Mouse (Mus musculus) lung, adult 2 months (tissue): ENCODE data around the gene Mapk8ip2. TPM values are rescaled to one million over a fixed set of nuclear protein-coding genes. Genes with fewer than 3 reads are reported as not detected.

Experiments
- DNase-seq: peaks from one replicate; pipeline ENCODE4 v3.0.0; 2022
- H3K4me1 ChIP-seq: fragments of 200-500 bp; 2 replicates; pipeline ENCODE4 v1.6.1; 2011; ENCODE audit warnings: low read length; ENCODE audit not compliant: control insufficient read depth, insufficient read depth
- H3K4me3 ChIP-seq: fragments of 200-500 bp; replicated peaks from 2 replicates; pipeline ENCODE3; 2011; ENCODE audit warnings: low read depth, mild to moderate bottlenecking, control low read depth, low read length; ENCODE audit errors: extremely low read depth
- CTCF ChIP-seq: fragments of 200-500 bp; IDR thresholded peaks from 2 replicates; pipeline ENCODE4 v1.5.1; 2011; ENCODE audit warnings: mild to moderate bottlenecking, low read length, control low read depth; ENCODE audit not compliant: insufficient read depth
- POLR2A ChIP-seq: fragments of 200-500 bp; IDR thresholded peaks from 2 replicates; pipeline ENCODE4 v1.6.1; 2011; ENCODE audit warnings: low read depth, mild to moderate bottlenecking, control low read depth, low read length, borderline replicate concordance; ENCODE audit errors: extremely low read depth
- WGBS: fragments of 180-500 bp; shearing (Covaris S2); methylation state at CpG from one replicate; pipeline ENCODE4 v1.1.7; 2018; 5-methylcytosine and 5-hydroxymethylcytosine counted together
- polyA plus RNA-seq: library from polyadenylated mRNA; depleted of rRNA; stranded (reverse); fragments of >200 nt; gene quantifications from 2 replicates; pipeline ENCODE4 v1.2.3, GENCODE M21; 2012; rRNA removed

Gene Mapk8ip2
- polyA plus RNA-seq: 0.10 and 0.11 TPM in 2 replicates

DNA sequence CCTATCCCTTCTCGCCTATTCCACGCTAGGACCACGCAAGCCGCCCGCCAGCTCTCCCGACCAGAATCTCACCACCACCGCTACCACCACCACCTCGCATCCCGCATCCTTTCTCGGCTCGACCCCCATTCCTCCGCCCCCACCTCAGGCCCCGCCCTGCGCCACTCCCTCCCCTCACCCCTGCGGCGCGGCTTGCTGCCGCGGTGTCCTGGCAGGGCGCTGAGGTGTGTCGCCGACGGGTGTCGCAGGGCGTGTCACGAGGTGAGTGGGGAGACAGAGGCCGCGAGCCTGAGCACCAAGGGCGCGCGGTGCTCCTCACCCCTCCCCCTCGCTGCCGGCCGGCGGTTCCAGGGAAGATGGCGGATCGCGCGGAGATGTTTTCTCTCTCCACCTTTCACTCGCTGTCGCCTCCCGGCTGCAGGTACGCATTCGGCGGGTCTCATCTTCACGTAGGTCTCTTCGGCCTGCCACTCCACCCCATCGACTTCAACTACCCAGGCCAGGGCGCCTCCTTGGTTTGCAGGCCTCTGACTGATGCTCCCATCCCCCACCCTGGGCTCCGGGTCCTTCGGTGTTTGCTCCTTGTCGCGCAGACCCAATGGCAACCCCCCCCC, at the start of gene Mapk8ip2:
Mapk8ip2 (plus strand) TSS at position 49 of the 614 bp plus-strand sequence.
- H3K4me1 ChIP-seq: no peaks in the 10 kb centered on the region
- TF ChIP-seq POLR2A: no peak
- no peak for TF ChIP-seq CTCF
- 2% methylated on average over 53 of the region's 53 CpGs for whole genome bisulfite sequencing
- DNase-seq: no peak
- H3K4me3 ChIP-seq: no peak within 1 kb of the TSS

DNA sequence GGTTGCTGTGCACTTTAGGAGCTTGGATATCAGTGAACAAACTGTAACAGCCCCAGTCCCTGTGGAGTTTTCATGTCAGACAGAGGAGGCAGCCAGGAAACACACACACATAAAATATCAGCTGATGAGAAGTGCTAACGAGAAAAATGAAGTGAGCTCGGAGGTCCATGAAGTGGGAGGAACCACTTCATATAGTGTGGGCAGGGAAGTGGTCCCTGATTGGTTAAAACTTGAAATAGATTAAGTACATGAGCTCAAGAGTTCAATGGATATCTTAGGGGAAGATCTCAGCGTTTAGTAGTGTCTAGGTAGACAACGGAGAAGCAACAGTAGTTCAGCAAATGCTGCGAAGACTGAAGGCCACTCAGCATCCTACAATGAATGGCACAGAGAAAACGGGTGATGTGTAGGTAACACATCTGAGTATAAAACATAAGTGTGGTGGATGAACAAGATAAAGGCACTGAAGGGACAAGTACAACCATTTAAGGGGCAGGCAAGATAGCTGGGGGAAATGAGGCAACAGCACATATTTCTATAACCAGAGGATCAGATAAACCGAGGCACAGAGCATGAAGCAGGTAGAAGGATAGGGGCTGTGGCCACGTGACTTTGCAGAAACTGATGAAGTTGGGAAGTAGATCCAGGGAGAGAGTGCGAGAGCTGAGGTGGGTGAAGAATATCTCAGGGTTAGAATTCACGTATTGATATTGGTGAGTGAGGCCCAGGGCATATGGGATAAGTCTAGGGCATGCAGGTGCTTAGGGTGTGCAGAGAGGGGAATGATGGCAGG, 48.7 kb upstream of the Mapk8ip2 start:
- 71% methylated on average over 10 of the region's 10 CpGs for whole genome bisulfite sequencing
- DNase-seq: no peak
- H3K4me1 ChIP-seq: no peaks in the 10 kb centered on the region
- no peak overlapping the region for H3K4me3 ChIP-seq
- TF ChIP-seq CTCF (no peak), POLR2A (no peak)

DNA sequence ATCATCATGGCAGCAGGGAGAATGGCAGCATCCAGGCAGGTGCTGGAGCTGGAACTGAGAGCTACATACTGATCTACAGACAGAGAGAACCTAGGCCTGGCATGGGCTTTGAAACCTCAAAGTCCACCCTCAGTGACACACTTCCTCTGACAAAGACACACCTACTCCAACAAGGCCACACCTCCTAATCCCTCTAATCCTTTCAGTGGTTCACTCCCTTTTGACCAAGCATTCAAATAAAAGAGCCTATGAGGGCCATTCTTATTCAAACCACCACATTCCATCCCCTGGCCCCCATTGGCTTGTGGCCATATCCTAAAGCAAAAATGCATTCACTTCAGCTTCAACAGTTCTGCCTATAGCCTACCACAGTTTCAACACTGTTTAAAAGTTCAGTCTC, 47.0 kb upstream of the Mapk8ip2 start:
- TF ChIP-seq CTCF (no peak), POLR2A (no peak)
- no peak for DNase-seq

DNA sequence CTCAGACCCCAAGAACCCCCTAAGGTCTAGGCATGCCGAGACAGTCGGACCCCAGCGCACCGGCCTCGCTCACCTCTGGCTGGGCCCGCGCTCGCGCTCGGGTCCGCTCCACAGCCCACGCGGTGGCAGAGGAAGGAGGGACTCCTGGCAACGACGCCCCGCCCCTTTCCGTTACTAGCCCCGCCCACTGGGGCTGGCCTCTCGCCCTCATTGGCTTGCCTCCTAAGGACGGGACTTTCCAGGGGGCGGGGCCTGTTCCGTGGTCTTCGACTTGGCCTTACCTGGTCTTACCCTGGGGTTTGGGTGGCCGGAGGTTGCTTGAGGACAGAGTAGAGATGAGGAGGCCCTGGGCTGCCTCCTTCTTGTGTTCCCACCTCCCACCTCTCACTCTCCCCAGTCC, 43.6 kb upstream of the Mapk8ip2 start, which contains the start of gene Syce3:
Syce3 (minus strand) TSS at position 386 of the 400 bp plus-strand sequence.
- no peak for DNase-seq
- Histone ChIP-seq H3K4me1 (no peaks in the 10 kb centered on the region), H3K4me3 (no peak within 1 kb of the TSS)
- WGBS: 79% methylated on average over 24 of the region's 24 CpGs
- no peak for TF ChIP-seq CTCF
- no peak for TF ChIP-seq POLR2A

More for the DNA sequence above, 47.0 kb upstream of the Mapk8ip2 start:
- Histone ChIP-seq H3K4me1 (no peaks in the 10 kb centered on the region), H3K4me3 (no peak overlapping the region)

DNA sequence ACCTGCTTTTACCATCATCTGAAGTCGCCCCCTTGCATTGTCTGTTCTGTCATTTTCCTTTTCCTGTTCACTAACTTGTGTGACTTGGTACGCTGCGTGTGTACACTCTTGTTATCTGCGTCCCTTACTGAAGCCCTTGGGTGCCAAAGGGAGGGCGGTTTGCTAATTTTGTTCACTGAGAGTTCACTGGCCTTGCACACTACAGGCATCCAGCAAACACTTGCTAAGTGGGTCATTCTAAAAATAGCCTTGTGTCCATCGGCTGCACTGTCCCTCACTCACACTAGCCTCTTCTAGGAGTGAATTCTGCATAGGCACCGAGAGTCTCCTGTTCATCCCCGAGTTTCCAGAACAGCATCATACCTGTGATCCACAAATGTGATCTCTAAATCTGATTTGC, 38.4 kb upstream of the Mapk8ip2 start:
- DNase-seq: no peak
- no peak for TF ChIP-seq CTCF
- no peak for TF ChIP-seq POLR2A
- no peaks in the 10 kb centered on the region for H3K4me1 ChIP-seq
- 76% methylated on average over 8 of the region's 8 CpGs for WGBS
- H3K4me3 ChIP-seq: no peak overlapping the region

DNA sequence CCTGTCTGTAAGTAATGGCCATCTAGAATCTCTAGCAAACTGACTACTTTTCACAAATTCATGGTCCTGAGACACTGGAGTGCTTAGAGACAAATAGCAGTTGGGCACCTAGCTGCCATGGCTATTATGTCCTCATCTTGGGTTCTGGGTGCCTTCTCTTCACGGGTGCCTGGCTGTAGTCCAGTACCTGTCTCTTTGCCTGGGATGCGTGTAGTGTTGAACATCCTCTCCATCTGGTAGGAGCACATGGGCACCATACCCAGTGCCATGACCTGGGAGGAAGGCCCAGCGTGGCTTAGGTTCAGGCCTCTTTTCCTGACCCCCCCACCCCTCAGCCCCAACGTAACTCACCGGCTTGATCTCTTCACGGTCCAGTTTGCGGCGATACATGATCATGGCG, 31.8 kb upstream of the Mapk8ip2 start:
- no peak for TF ChIP-seq CTCF
- TF ChIP-seq POLR2A: no peak
- 93% methylated on average over 9 of the region's 9 CpGs for WGBS
- no peak for DNase-seq
- H3K4me1 ChIP-seq: no peaks in the 10 kb centered on the region
- H3K4me3 ChIP-seq: no peak overlapping the region

DNA sequence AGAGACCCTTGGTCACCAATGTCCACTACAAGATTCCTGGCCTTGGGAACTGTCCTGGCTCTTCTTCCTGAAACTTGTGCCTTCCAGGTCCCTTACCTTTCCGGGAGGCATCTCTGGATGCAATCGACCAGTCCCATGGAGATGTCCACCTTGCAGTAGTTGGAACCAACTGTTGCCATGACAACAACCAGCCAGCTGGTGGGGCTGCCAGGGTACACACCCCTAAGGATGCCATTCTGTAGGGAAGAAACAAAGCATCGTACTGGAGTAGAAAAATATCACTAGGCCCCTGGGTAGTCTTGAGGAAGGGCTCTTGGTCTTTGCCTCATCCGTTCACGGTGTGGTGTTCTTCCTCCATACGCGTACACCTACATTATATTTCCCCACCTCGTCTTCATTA, 29.1 kb upstream of the Mapk8ip2 start:
- Histone ChIP-seq H3K4me3 (no peak overlapping the region), H3K4me1 (0 out of 2 replicates have a peak, but pooled peaks cover 3% of the 10 kb centered on the region)
- TF ChIP-seq POLR2A: no peak
- TF ChIP-seq CTCF: no peak
- 83% methylated on average over 8 of the region's 8 CpGs for WGBS
- no peak for DNase-seq

DNA sequence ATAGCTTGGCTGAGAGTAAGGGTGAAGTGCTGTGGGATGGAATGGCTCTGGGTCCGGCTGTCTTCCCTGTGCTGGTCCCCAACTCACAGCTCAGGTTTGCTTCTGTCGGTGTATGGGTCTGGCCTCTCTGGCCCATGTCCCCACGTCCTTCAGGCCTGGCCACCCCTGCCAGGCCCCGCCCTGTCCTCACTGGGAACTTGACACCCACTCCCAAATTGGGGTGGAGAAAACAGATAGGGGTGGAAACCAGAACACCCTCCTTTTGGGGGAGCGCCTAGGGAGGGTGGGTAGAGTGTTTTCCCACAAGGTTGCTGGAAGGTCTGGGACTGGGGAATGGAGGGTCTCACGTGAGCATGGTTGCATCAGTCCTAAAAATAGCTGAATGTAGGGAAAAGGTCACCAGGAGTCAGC, 28.0 kb upstream of the Mapk8ip2 start, which contains the start of gene Cpt1b:
Cpt1b (minus strand) TSS at position 153 of the 411 bp plus-strand sequence.
- DNase-seq: no peak
- no peak for TF ChIP-seq POLR2A
- TF ChIP-seq CTCF: no peak
- Histone ChIP-seq H3K4me1 (0 out of 2 replicates have a peak, but pooled peaks cover 3% of the 10 kb centered on the region), H3K4me3 (no peak within 1 kb of the TSS)
- 47% methylated on average over 6 of the region's 6 CpGs for WGBS

DNA sequence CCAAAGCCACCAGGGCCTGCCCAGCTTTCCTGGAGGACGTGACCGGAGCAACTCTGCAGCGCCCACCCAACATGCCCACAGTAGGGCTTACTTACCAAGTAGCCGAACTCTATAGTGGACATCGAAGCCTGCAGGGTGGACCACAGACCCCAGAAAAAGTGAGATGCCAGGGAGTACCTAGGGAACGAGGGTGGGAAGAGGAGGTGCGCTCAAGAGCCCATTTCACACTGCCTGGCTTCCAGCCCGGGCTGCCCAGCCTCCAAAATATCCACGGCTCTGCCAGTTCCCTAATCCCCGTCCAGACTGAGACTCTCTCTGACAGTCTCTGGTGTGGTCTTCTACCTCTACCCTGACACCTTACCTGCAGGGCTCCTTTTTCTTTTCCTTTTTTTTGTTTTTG, 27.0 kb upstream of the Mapk8ip2 start:
- no peak for DNase-seq
- no peak overlapping the region for H3K4me3 ChIP-seq
- H3K4me1 ChIP-seq: 0 out of 2 replicates have a peak, but pooled peaks cover 3% of the 10 kb centered on the region
- 88% methylated on average over 10 of the region's 10 CpGs for WGBS
- TF ChIP-seq POLR2A: no peak
- TF ChIP-seq CTCF: no peak

DNA sequence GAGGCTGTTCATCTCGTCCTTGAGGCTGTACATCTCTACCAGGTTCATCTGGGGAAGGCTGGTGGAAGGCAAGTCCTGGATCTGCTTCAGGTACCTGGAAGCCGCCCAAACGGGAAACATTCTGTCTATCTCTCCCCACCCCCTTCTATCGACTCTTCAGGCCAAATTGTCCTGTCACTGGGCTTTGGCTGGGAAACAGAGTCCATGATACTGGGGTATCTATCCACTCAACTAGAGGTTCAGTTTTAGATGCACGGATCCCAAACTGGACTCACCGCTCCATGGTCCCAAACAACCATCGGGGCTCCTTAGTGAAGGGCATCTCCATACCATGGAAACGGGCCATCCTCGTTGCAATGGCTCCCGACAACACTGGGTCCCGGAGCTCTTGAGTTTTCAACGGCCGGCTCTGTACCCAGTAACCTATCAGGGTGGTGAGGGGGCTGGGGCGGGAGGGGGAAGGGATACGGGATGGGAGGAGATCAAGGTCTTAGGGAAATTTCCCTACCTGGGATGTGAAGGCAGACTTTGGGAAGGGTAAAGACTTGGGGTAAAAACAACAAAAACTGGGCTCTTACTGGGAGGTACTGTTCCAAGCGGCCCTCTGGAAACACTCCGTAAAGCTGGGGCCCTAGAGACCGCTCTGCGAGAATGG, 25.4 kb upstream of the Mapk8ip2 start:
- DNase-seq: no peak
- 0 out of 2 replicates have a peak, but pooled peaks cover 3% of the 10 kb centered on the region for H3K4me1 ChIP-seq
- no peak for TF ChIP-seq POLR2A
- no peak for TF ChIP-seq CTCF
- H3K4me3 ChIP-seq: no peak overlapping the region
- 82% methylated on average over 19 of the region's 19 CpGs for WGBS
